Mouse (Mus musculus) kidney, adult 18-20 months (tissue): ENCODE data around the gene C1qtnf1.

ENCODE experiments used
- DNase-seq: peaks from one replicate; pipeline ENCODE4 v3.0.0; 2021

C1qtnf1 gene

GRCm38 (mm10) chr11:118438665-118439414 lies 10.8 kb downstream of the C1qtnf1 start:
- no peak for DNase-seq

DNA sequence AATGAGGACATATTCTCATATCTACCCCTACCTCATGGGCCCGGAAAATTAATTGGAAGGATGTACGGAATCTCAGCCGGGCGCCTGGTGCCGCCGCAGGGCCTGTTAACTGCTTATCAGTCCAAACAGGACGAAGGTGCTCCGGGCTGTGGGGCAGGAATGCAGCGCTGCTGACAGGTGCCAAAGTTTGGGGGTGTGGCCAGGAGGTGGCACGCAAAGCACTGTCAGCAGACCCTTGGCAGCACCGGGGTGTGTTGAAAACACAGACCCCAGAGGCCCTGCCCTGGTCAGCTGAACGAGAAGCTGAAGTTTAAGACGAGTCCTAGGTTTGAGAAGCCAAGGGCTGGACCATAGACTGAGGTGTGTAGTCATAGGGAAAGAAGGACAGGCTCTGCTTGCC lies 14.7 kb downstream of the C1qtnf1 start:
- DNase-seq: no peak

DNA sequence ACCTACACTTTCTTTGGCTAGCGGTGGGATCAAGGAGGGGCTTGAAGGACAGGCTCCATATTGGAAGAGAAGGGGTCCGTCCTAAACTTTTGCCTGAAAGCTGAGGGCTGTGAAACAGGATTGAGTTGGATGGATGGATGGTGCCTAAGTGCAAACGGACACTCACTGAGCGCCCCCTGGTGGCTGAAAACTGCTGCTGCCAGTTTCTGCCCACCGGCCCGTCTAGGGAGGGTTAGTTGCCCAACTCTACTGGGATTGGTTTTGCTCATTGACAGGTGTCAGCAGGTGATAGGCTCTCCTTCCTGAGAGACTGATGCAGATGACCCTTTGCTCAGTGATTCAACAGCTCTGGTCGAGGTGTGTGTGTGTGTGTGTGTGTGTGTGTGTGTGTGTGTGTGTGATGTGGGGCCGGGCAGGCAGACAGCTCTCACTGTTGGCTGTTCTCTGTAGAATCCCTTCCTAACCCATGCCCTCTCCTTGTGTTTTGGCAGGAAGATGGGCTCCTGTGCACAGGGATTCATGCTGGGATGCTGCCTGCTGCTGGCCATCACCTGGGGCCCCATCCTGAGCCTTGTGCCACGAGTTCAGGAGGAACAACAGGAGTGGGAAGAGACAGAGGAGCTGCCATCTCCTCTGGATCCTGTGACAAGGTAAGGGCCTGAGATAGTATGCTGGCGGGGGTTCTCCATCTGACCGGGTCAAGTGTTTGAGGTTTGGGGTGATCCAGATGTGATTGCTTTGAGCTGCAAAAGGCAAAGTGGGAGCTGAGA lies 15.4 kb downstream of the C1qtnf1 start:
- DNase-seq: peak; percentile 75

- peak; percentile 69 for DNase-seq
These were observed 17.8 kb downstream of the C1qtnf1 start for GRCm38 (mm10) chr11:118445843-118446242.

GRCm38 (mm10) chr11:118447346-118447745 lies 19.3 kb downstream of the C1qtnf1 start:
- no peak for DNase-seq

GRCm38 (mm10) chr11:118448385-118448784 lies 20.4 kb downstream of the C1qtnf1 start:
- no peak for DNase-seq

DNA sequence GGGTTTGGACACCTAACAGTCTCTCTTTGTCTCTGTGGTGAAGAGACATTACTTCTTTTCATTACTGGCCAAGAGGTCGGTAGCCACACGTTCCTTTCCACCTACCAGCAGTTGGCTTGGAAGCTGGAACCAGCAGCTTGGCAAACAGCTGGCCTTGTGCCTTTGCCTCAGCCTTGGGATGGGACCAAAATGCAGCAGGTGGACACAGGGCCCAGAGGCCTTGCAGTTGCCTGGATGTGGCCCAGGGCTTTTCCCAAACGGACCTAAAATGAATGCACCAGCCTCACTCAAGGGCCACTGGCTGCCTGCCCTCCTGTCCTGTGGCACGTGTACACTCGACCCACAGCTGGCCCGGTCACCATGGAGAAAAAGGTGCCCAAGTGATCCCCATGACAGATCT lies 23.2 kb downstream of the C1qtnf1 start:
- no peak for DNase-seq

DNA sequence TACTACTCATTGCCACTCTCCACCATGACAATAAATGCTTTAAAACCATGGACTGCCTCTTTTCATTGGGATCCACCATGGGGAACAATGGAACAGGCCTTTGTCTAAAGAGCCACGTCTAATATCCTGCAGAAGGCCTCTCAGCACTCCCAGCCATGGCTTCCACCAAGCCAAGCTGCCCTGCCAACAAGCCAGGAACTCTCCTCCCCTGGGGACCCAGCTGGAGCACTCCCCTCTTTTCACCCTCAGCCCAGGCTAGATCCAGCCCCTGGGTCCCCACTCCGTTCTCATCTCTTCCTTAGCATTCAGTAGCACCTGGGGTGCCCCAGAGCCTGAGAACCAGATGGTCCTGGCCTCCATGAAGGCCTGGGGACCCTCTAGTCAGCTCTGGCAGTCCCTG lies 25.0 kb downstream of the C1qtnf1 start:
- no peak for DNase-seq

- no peak for DNase-seq
These were observed 26.1 kb downstream of the C1qtnf1 start for GRCm38 (mm10) chr11:118453886-118454671.

DNA sequence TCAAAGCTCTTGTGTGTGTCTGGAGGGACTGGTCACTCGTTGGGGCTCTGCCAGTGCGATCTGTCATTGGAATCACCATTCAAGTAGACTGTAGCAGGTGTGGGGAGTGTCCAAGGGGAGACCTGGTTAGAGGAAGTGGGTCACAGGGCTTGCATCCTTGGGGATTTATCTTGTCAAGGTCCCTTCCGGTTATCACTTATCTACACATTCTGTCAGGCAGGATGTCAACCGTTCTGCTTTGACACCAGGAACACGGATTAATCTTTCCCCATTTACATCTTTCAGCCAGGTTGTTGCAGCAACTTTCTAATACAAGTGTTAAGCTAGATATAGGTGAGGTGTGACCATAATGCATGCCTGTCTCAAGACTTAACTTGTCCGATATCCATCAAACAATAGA lies 27.8 kb downstream of the C1qtnf1 start:
- DNase-seq: no peak

- no peak for DNase-seq
These were observed 28.9 kb downstream of the C1qtnf1 start for GRCm38 (mm10) chr11:118456937-118457336.

DNA sequence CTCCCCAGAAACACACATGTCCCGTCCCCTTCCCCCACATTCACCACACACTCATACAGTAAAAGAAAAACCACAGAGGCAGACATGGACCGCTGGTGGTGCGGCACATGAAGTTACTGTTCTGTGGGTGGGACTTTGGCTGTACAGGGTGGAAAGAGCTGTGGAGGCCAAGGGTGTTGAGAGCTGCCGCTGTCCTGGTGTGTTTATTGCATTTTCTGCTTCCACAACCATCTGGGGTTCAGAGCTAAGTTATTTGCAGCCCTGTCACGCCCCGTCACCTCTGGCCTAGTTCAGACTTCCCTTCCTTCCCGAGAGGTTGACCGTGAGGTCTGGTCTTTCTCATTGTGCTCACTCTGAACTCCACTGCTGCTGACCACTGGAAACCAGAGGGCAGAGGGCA lies 31.0 kb downstream of the C1qtnf1 start:
- peak; percentile 48 for DNase-seq

- DNase-seq: no peak
These were observed 31.5 kb downstream of the C1qtnf1 start for GRCm38 (mm10) chr11:118459536-118459935.

DNA sequence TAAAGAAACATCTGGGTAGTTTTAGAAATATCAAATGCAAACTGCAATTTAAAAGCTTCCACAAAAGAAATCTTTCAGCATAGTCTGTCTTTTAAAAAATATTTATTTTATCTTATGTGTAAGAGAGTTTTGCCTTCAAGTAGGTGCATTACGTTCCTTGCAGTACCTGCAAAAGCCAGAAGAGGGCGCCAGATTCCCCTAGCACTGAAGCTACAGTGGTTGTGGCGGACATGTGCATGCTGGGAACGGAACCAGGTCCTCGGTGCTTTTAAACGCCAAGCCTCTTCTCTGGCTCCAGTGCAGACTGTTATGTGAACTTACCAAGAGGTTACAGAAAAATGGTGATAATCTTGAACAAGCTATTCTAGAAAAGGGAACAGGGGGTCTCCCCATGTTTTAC lies 32.3 kb downstream of the C1qtnf1 start:
- DNase-seq: no peak

DNA sequence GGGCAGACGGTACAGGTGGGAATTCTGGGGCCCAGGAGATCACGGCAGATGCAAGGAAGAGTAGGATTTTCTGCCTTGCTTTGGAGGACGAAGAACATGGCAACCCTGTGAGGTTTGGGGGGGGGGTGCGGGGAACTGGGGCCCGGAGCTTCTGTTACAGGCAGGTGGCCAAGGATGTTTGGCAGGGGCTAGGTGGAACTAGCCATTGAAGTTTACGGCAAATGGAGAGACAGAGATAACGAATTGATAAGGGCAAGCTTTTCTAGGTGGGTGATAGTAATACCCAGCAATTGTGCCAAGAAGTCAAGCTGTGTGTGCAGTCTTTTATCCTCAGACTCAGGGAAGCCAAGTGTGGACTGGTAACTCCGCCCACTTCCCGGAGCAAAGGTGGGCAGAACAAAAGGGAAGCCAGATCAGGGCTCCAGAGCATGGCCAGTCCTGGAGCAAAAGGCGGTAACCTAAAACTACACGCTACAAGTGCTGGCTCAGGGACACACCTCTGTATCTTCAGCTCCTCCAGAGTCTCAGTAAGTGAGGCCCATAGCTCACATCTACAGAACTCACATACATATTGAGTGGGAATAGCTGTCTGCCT lies 39.5 kb downstream of the C1qtnf1 start:
- no peak for DNase-seq

- DNase-seq: no peak
These were observed 41.6 kb downstream of the C1qtnf1 start for GRCm38 (mm10) chr11:118469509-118470160.

DNA sequence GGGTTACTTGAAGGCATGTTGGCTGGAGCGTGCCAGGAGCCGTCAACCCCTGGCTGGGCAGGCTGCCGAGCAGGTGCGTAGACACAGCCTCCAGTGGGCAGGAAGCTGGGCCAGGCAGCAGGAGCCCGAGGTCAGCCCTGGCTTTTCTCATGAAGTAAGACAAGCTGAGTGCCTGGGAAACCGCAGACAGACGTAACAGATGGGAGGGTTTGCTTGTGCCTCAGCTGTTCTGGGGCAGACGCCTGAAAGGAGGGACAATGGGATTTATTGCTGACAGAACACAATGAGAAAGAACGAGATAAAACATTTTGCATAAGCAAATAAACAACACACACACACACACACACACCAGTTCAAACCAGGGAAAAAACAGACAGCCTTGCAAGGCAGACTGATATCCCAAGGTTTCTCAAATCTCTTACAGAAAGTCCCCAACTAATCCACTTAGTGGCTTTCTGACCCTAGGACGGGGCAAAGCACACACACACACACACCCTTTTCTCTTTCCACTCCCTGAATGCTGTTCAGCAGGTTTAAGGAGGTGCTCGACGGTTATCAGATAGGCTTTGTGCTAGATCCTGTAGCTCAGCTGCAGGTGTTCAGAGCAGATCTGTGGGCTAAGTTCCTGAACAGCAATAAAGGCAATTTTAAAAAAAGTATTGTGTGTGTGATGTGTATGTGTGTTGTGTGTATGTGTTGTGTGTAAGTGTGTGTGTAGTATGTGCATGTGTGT lies 42.4 kb downstream of the C1qtnf1 start:
- DNase-seq: no peak

DNA sequence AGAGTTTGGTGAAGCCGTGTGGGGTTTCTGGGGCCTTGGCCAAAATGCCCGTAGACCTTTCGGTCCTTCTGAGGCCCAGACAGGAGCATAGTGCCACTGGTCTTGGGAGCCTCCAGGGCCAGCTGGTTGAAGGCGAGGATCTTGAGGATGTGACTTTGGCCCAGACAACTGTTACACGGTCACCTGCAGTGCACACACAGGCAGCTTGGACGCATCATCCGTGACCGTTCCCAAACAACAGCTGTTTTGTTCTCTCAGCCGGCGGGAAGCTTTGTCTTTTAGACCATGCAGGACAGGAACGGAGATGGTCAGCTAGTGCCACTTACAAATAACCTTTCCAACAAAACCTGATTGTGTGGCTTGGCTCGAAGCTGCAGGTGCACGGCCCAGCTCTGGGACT lies 43.7 kb downstream of the C1qtnf1 start:
- no peak for DNase-seq

DNA sequence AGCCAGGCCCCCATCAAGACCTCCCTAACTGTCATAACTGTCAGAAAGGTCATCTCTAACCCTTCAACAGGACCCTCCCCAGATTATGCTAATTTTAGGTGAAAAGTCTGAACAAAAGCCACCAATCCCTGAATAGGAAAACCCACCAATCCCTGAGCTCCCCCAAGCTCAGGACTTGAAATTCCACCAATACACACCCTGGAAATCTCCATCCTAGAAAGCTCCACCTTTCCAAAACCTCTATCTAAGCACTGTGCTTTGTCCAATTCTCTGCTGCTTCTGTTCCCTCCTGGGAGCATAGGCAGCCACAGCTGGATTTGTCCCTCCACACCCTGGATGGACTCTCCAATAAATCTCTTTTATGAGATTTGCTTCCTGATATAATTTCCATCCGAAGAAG lies 45.2 kb downstream of the C1qtnf1 start:
- no peak for DNase-seq

DNA sequence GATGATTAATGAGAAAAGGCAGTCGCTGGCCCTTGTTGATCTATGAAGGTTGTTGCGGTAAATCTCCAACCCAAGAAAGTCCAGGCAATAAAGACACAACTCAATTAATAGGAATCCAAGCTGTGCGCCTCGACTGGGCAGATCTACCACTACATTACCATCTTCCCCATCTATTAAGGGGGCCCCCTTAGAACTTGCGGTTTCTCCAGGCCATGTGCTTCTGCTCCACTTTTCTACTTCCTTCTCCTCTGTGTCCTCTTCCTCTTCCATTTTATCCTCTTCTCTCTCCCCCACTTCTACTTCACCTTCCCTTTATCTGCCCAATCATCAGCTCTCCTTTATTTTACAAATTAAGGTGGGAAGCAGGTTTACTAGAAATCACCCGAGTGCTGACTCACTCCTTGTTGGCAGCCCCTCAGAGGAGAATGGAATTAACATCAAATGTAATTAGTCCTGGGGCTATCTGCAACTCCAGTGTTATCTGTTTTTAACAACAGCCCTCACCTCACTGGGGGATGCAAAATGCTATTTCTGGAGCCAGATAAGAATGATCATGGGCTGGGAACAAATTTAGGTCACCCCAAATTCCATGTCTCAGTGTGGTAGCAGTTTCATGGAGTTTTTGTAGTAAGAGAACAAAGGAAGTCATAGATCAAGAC lies 46.0 kb downstream of the C1qtnf1 start:
- no peak for DNase-seq

GRCm38 (mm10) chr11:118475496-118476083 lies 47.6 kb downstream of the C1qtnf1 start:
- DNase-seq: no peak
